ENCODE assay signal across 8 mouse cellular contexts in the genomic region with DNA sequence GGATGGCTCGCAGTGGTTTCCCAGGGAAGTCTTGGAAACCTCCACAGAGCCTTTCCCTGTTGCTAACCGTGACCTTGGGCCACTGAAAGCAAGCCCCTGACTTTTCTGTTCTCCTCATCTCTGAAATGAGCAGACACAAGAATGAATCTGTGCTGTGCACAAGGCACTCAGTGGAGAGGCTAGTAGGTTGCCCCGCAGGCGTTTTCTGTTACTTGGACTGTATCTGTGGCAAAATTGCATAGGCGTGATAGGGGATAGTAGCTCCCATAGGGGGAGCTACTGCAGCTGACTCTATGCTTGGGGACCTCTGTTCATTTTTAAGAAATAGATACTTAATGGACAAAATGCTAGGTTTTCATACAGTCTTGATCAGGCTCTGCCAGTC. TPM values are rescaled to one million over a fixed set of nuclear protein-coding genes. Genes with fewer than 3 reads are reported as not detected.
A peak's percentile ranks its signal among the peaks of the same experiment; 100 is the strongest.
DNase-seq lines count a peak whose midpoint lies in the region; ATAC-seq and TF ChIP-seq lines count a peak whose summit lies in the region.

No protein-coding gene starts in this region.

- H3K9me3 ChIP-seq in hindbrain, postnatal 0 days (ENCODE audit: low read length): no peaks in the 10 kb centered on the region
- no peaks in the 10 kb centered on the region for H3K9me3 ChIP-seq in neural tube, embryonic 13.5 days

- no peak for DNase-seq in lung, adult 2 months
- DNase-seq in lung, adult 18-20 months: no peak
- no peak for DNase-seq in hindbrain, postnatal 0 days (ENCODE audit: low spot score)
- DNase-seq in retina, embryonic 14.5 days (ENCODE audit: low spot score): no peak
- DNase-seq in adrenal gland, adult 8-10 months: no peak
- DNase-seq in cerebellum, postnatal 4 days (ENCODE audit: low spot score in 2 of 2): no peak

- H3K4me2 ChIP-seq in hindbrain, postnatal 0 days (ENCODE audit: low read depth, low read length): peak overlapping the region; percentile 90
- peak overlapping the region; percentile 67 for H3K4me2 ChIP-seq in neural tube, embryonic 13.5 days

- WGBS in lung, adult 2 months: 17% methylated on average over 5 of the region's 5 CpGs
- WGBS in hindbrain, postnatal 0 days: 14% methylated on average over 5 of the region's 5 CpGs
- WGBS in neural tube, embryonic 13.5 days: 25% methylated on average over 5 of the region's 5 CpGs

- no peak overlapping the region for H3K27ac ChIP-seq in hindbrain, postnatal 0 days
- peak overlapping the region; percentile 69 for H3K27ac ChIP-seq in neural tube, embryonic 13.5 days (replicated peaks)

- H3K9ac ChIP-seq in hindbrain, postnatal 0 days (replicated peaks; ENCODE audit: low read length): peak overlapping the region; percentile 42; the same call in 1 of the 2 replicates
- peak overlapping the region; percentile 67 for H3K9ac ChIP-seq in neural tube, embryonic 13.5 days

- TF ChIP-seq POLR2A in lung, adult 2 months (IDR thresholded peaks at IDR 0.05; ENCODE audit: borderline replicate concordance, extremely low read depth, low read depth, low read length): no peak

- TF ChIP-seq CTCF in lung, adult 2 months (IDR thresholded peaks at IDR 0.05; ENCODE audit: insufficient read depth, low read length): no peak
- TF ChIP-seq CTCF in hindbrain, postnatal 0 days (IDR thresholded peaks at IDR 0.05; ENCODE audit: low read depth): no peak

- peak overlapping the region; percentile 69 for H3K4me3 ChIP-seq in lung, adult 2 months (replicated peaks; ENCODE audit: extremely low read depth, low read depth, low read length)
- peak overlapping the region; percentile 66 for H3K4me3 ChIP-seq in hindbrain, postnatal 0 days (ENCODE audit: low read length)
- H3K4me3 ChIP-seq in neural tube, embryonic 13.5 days: peak overlapping the region; percentile 57

- ATAC-seq in common myeloid progenitor, adult 5-6 weeks (replicated peaks; ENCODE audit: low read depth, poor library complexity, severe bottlenecking): peak; percentile 10; the same call in 1 of the 2 replicates
- ATAC-seq in hindbrain, postnatal 0 days: no peak
- ATAC-seq in neural tube, embryonic 13.5 days (ENCODE audit: low read depth): no peak

- H3K4me1 ChIP-seq in lung, adult 2 months (ENCODE audit: control insufficient read depth, insufficient read depth, low read length): no peaks in the 10 kb centered on the region; the same call in 1 of the 2 replicates
- H3K4me1 ChIP-seq in hindbrain, postnatal 0 days (ENCODE audit: insufficient read depth, low read length): peaks cover 5% of the 10 kb centered on the region; the same call in 1 of the 2 replicates
- peaks cover 16% of the 10 kb centered on the region for H3K4me1 ChIP-seq in neural tube, embryonic 13.5 days (replicated peaks)

- H3K27me3 ChIP-seq in hindbrain, postnatal 0 days (ENCODE audit: insufficient read depth, low read length): no peaks in the 10 kb centered on the region
- H3K27me3 ChIP-seq in neural tube, embryonic 13.5 days: no peaks in the 10 kb centered on the region

- no peaks in the 10 kb centered on the region for H3K36me3 ChIP-seq in hindbrain, postnatal 0 days (ENCODE audit: insufficient read depth, low read length)
- no peaks in the 10 kb centered on the region for H3K36me3 ChIP-seq in neural tube, embryonic 13.5 days

RNA-seq across cellular contexts. Expression of a gene that starts 0.7 kb away (rescaled TPM):
- 8.5 and 8.7 TPM in 2 replicates for polyA plus RNA-seq in lung, adult 2 months (2012; rRNA removed)
- 9.8 and 11.8 TPM in 2 replicates for total RNA-seq in common myeloid progenitor, adult 5-6 weeks (2017)
- total RNA-seq in hindbrain, postnatal 0 days (2014; rRNA removed): 17.3 and 19.8 TPM in 2 replicates
- polyA plus RNA-seq in hindbrain, postnatal 0 days (2015; fragmentation: Nextera tagmentation; extraction: Ambion mirVana): 16.0 and 17.1 TPM in 2 replicates
- 12.8 and 13.6 TPM in 2 replicates for polyA plus RNA-seq in neural tube, embryonic 13.5 days (2015; fragmentation: Nextera tagmentation; extraction: Ambion mirVana)
- 10 to 100 TPM; 26.4 to 56.6 (median 35.7) TPM for total RNA-seq in adrenal gland, adult 8-10 months (2022)

RNA-seq across cellular contexts. Expression of a gene that starts 22.3 kb away (rescaled TPM):
- polyA plus RNA-seq in lung, adult 2 months (2012; rRNA removed): not detected in 2 replicates
- total RNA-seq in common myeloid progenitor, adult 5-6 weeks (2017): not detected in 2 replicates
- 0.84 TPM in 1 of 2 replicates, not detected in the other for total RNA-seq in hindbrain, postnatal 0 days (2014; rRNA removed)
- 0.44 TPM in 1 of 2 replicates, not detected in the other for polyA plus RNA-seq in hindbrain, postnatal 0 days (2015; fragmentation: Nextera tagmentation; extraction: Ambion mirVana)
- not detected in 2 replicates for polyA plus RNA-seq in neural tube, embryonic 13.5 days (2015; fragmentation: Nextera tagmentation; extraction: Ambion mirVana)
- not detected for total RNA-seq in adrenal gland, adult 8-10 months (2022)
